In the genomic region with DNA sequence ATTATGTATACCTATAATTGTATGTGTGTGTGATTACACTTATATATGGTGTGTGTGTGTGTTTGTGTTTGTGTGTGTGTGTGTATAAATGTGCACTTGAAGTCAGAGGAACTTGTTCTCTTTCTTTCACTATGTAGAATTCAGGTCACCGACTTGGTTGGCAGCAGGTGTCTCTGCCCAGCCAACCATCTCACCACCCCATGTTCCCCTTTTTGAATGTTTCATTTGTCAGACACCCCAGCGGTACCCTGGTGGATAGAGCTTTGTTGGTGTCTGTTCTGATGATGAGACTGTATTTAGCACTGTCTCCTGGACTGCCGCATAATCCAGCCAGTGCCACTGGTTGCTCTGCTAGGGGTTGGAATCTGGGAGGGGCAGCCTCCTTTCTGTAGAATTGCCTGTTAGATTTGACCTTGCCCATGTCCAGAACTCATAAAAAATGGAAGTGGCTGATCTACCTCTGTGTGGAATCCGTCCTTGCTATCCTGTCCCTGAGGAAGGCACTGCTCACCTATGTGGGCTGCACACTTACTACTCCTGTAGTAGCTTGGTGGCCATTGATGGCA, we compare ENCODE assay signal across 15 mouse cellular contexts.
"Had no signal": no experiment of that assay in that cellular context is flagged by ENCODE, and none has a peak within 500 bp of the region (broad histone marks: within the 10 kb centered on the region; RNA-seq: fewer than 3 reads in every experiment).

No protein-coding gene starts in this region.

- DNase-seq: kidney, adult 8-10 months; kidney, postnatal 36 days; layer of hippocampus, adult 9-11 months; layer of hippocampus, postnatal 36 days; liver; liver, embryonic 13.5 days; liver, postnatal 0 days; lung, postnatal 14 days; spleen, adult 18-20 months; thymus, postnatal 36 days had no signal

- H3K36me3 ChIP-seq: limb, embryonic 12.5 days; liver, embryonic 13.5 days; lung, embryonic 15.5 days; midbrain, embryonic 13.5 days; neural tube, embryonic 15.5 days had no signal

- H3K4me2 ChIP-seq: limb, embryonic 12.5 days; liver, embryonic 13.5 days; lung, embryonic 15.5 days; midbrain, embryonic 13.5 days; neural tube, embryonic 15.5 days had no signal

- H3K27ac ChIP-seq: kidney, postnatal 0 days; limb, embryonic 12.5 days; liver, embryonic 13.5 days; lung, embryonic 15.5 days; midbrain, embryonic 13.5 days; neural tube, embryonic 15.5 days had no signal

- H3K4me1 ChIP-seq: limb, embryonic 12.5 days; liver, embryonic 13.5 days; lung, embryonic 15.5 days had no signal

- H3K9me3 ChIP-seq: limb, embryonic 12.5 days; liver, embryonic 13.5 days; lung, embryonic 15.5 days; midbrain, embryonic 13.5 days; neural tube, embryonic 15.5 days had no signal

- ATAC-seq: liver, postnatal 0 days; midbrain, embryonic 13.5 days had no signal

- H3K4me3 ChIP-seq: limb, embryonic 12.5 days; liver, embryonic 13.5 days; lung, embryonic 15.5 days; midbrain, embryonic 13.5 days; neural tube, embryonic 15.5 days had no signal

- H3K9ac ChIP-seq: limb, embryonic 12.5 days; liver, embryonic 13.5 days; liver, postnatal 0 days; lung, embryonic 15.5 days; midbrain, embryonic 13.5 days; neural tube, embryonic 15.5 days had no signal
